Mouse (Mus musculus): Measurements from ENCODE around the gene Ndufa11.

Gene Ndufa11

GRCm38 (mm10) chr17:56758132-56758531 is 40.6 kb downstream of the Ndufa11 start:
- in situ Hi-C loops (cut with MboI, MseI): no loop called here

- in situ Hi-C loops (cut with MboI, MseI): no loop called here
Measured at GRCm38 (mm10) chr17:56759261-56759660, 41.7 kb downstream of the Ndufa11 start.

DNA sequence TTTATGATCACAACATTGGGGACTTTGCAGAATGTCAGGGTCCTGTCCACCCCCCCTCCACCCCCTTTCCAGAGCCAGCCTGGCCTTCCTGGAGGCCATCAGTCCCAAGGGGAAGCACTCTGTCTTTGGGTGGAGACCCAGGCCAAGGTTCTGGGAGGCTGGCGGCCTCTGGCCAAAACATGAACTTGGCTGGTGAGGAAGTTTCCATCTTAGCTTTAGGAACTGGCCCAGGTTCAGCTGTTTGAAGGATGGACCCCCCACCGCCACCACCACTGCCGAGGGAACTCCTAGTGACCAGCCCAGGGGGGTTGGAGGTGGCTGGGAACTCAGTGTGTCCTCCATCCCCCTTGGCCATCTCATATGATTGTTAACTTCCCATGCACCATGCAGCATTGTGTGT is 43.5 kb downstream of the Ndufa11 start:
- in situ Hi-C loops (cut with MboI, MseI): loop anchor here (5.0 kb wide), 1 partner anchor 44 kb away; the partner anchor contains the start of genes Ndufa11 and Vmac

DNA sequence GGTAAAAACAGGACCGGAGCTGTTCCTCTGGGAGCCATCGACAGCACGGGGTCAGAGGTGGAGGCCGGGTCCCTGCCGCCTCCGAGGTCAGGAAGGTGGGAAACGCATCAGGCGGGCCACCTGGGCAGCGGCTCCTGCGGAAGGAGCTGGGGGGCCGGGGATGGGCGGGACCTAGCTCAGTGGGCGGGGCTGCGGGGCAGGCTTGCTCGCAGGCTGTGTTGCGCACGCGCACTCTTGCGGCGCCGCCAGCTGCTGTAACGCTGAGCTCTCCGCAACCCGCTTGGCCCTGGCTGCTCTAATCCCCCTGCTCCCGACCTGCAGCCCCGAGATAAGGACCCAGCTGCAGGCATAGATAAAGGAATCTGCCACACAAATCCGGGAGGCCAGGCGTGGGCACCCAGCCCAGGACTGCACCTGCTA is 44.4 kb downstream of the Ndufa11 start:
- in situ Hi-C loops (cut with MboI, MseI): loop anchor here (5.0 kb wide), 1 partner anchor 45 kb away; the partner anchor contains the start of genes Ndufa11 and Vmac

DNA sequence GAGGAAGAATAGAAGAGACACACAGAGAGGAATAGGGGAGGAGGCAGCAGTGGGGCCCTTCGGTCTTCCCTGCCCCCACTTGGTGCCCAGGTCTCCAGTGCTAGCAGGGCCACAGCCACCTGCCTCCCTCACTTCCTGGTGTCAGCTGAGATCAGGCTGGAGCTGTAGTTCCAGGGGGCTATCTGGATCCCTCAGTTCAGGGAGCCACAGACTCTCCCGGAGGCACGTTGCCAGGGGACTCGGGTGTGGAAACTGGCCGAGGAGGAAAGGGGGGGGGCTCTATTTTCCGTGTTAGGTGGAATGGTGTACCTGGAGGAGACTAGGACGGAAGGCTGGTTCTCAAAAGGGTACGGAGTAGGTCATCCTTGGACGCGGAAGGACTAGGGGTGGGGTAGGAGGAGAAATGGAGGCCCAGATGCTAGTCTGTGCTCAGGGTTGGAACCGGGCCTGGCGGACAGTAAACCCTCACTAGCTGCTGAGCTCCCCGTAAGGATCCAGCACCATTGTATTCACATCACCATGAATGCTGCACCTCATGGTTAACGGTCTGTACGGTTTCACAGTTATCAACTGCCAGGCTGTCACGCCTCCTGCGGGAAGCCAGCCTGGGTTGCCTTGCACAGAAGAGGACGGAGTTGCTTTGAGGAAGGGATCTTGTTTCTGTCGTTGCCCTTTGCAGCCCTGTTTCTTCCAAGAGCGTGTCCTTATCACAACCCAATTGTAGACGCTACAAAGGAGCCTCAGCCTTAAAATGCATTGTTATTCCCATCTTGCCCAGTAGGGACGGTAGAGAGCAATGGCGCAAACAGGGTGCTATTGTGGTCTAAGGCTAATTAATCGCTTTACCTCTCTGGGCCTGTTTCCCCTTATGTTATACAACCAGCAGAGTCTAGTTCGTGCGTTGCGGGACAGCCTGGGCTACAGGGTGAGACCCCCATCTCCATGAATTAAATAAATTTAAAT is 45.5 kb downstream of the Ndufa11 start:
- in situ Hi-C loops (cut with MboI, MseI): loop anchor here (5.0 kb wide), 1 partner anchor 46 kb away; the partner anchor contains the start of genes Ndufa11 and Vmac

DNA sequence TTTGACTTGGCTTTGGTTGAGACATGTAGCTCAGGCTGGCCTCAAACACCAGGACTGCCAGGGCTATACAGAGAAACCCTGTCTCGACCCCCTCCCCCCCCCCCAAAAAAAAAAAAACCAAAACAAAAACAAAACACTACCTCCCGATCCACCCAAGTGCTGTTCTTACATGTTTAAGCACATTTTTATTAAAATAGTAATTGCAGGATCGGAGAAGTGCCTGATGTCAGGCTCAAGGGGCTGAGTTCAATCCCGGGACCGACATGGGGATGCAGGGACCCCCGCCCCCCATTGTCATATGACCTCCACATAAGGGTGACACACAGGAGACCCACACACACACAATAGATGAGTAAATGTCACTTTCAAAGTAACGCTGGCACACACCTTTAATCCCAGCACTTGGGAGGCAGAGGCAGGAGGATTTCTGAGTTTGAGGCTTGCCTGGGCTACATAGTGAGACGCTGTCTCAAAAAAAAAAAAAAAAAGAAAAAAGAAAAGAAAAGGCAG is 46.2 kb downstream of the Ndufa11 start:
- in situ Hi-C loops (cut with MboI, MseI): loop anchor here (5.0 kb wide), 1 partner anchor 46 kb away; the partner anchor contains the start of genes Ndufa11 and Vmac

- in situ Hi-C loops (cut with MboI, MseI): loop anchor here (5.0 kb wide), 1 partner anchor 47 kb away; the partner anchor contains the start of genes Ndufa11 and Vmac
Measured at GRCm38 (mm10) chr17:56764474-56765354, 47.1 kb downstream of the Ndufa11 start, which contains the start of gene Dus3l. Gene Dus3l, plus strand, starts transcription at chr17:56764757.

DNA sequence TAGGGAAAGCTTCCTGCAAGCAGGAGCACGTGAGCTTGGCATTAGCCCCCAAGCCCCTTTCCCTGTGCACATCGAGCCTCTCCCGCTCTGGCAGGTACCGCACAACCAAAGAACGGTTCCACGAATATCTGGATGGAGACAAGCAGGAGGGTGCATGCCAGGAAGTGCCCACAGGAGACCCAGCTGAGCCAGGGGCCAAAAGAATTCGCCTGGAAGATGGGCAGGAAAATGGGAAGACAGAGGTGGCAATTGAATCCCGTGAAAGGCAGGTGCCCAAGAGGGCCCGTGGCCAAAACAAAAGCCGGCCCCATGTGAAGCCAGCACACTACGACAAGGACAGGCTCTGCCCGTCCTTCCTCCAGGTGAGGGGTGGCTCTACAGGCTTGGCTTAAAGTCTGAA is 47.9 kb downstream of the Ndufa11 start:
- in situ Hi-C loops (cut with MboI, MseI): no loop called here

DNA sequence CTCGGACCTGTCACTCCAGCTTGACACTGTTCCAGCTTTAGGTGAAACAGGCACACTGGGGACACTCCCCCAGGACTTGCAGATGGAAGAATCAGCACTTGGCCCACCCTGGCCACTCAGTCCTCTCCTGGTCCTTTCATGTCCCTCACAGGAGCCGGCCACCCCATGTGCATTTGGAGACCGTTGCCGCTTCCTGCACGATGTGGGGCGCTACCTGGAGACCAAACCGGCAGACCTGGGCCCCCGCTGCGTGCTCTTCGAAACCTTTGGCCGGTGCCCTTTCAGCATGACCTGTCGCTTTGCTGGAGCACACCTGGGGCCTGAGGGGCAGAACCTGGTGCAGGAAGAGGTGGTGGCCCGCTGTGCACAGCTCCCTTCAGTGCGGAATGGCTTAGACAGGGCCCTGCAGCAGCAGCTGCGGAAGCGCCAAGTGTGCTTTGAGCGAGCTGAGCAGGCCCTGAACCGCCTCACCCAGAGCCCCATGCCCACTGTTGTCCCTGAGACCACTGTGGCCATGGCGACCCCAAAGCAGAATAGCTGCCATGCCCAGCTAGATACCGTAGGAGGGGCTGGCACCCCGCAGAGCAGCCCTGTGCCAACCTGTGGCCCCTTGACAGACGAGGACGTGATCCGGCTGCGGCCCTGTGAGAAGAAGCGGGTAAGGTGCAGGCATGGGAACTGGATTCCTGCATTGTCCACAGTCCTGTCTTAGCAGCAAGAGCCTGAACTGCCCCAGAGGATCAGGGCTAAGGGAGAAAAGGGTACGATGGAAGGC is 49.3 kb downstream of the Ndufa11 start:
- in situ Hi-C loops (cut with MboI, MseI): no loop called here

DNA sequence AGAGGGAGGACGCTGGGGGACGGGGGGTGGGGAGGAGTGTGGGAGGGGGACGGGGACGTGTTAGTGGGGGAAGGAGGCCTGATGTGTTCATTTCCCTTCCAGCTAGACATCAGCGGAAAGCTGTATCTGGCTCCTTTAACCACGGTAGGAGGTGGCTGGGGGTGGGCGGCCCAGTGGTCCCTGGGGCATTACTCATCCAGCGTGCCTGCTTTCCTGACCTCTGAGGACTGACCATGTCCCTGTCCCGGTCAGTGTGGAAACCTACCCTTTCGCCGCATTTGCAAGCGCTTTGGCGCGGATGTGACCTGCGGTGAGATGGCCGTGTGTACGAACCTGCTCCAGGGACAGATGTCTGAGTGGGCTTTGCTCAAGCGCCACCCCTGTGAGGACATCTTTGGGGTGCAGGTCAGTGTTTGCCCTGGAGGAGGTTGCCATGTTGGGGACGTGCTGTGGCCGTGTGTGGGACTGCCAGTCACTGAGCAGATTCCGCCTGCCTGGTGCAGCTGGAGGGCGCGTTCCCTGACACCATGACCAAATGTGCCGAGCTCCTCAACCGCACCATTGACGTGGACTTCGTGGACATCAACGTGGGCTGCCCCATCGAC is 50.1 kb downstream of the Ndufa11 start:
- in situ Hi-C loops (cut with MboI, MseI): no loop called here

GRCm38 (mm10) chr17:56768941-56769340 is 51.4 kb downstream of the Ndufa11 start:
- in situ Hi-C loops (cut with MboI, MseI): no loop called here

GRCm38 (mm10) chr17:56769950-56770349 is 52.4 kb downstream of the Ndufa11 start, which contains the start of gene Prr22:
Gene Prr22, plus strand, starts transcription at chr17:56770250.
- in situ Hi-C loops (cut with MboI, MseI): no loop called here

All from T-helper 2 cell (primary cell).